Mouse (Mus musculus) myocyte (in vitro differentiated cells): ENCODE results near the gene Olfr164. TPM values are rescaled to one million over a fixed set of nuclear protein-coding genes. Genes with fewer than 3 reads are reported as not detected.

Source experiments
- H3K27me3 ChIP-seq: one replicate; pipeline ENCODE4 v1.6.1; 2011; ENCODE audit not compliant: control insufficient read depth, insufficient read depth, insufficient read length
- H3K36me3 ChIP-seq: one replicate; pipeline ENCODE4 v1.6.1; 2011; ENCODE audit not compliant: control insufficient read depth, insufficient read depth
- H3K4me2 ChIP-seq: one replicate; pipeline ENCODE4 v1.6.1; 2011; ENCODE audit warnings: low read depth, control low read depth
- H3K4me3 ChIP-seq: one replicate; pipeline ENCODE4 v1.5.1; 2011; ENCODE audit warnings: mild to moderate bottlenecking, control low read depth, moderate library complexity
- H3K79me2 ChIP-seq: one replicate; pipeline ENCODE4 v1.6.1; 2011; ENCODE audit not compliant: control insufficient read depth, insufficient read depth
- H3ac ChIP-seq: one replicate; pipeline ENCODE4 v1.6.1; 2011; ENCODE audit not compliant: control insufficient read depth, insufficient read length
- CEBPB ChIP-seq: IDR thresholded peaks from 2 replicates; pipeline ENCODE4 v1.6.1; 2011; ENCODE audit warnings: mild to moderate bottlenecking, moderate library complexity; ENCODE audit not compliant: poor library complexity, insufficient read depth, severe bottlenecking
- E2F4 ChIP-seq: IDR thresholded peaks from one replicate; pipeline ENCODE4 v1.6.1; 2011; ENCODE audit warnings: mild to moderate bottlenecking, control low read depth, moderate library complexity; ENCODE audit not compliant: insufficient read depth
- MAX ChIP-seq: IDR thresholded peaks from one replicate; pipeline ENCODE4 v1.6.1; 2011; ENCODE audit warnings: low read depth, mild to moderate bottlenecking, control low read depth
- MYOD1 ChIP-seq, 3 experiments: IDR thresholded peaks; one replicate each; pipeline ENCODE4 v1.6.1; 2011; ENCODE audit warnings: control low read depth in 2 of 3, low read depth in 2 of 3, mild to moderate bottlenecking in 2 of 3, moderate library complexity in 1 of 3; ENCODE audit not compliant: insufficient read length in 2 of 3, control insufficient read depth in 1 of 3
- MYOG ChIP-seq, 3 experiments: IDR thresholded peaks; one replicate each; pipeline ENCODE4 v1.6.1; 2011; ENCODE audit warnings: control low read depth in 2 of 3, low read depth in 2 of 3, mild to moderate bottlenecking in 2 of 3; ENCODE audit not compliant: insufficient read length in 2 of 3, control insufficient read depth in 1 of 3, insufficient read depth in 1 of 3
- POLR2A ChIP-seq: IDR thresholded peaks from one replicate; pipeline ENCODE4 v1.6.1; 2011; ENCODE audit warnings: low read depth, mild to moderate bottlenecking, control low read depth, moderate library complexity; ENCODE audit not compliant: insufficient read length
- POLR2AphosphoS2 ChIP-seq: IDR thresholded peaks from one replicate; pipeline ENCODE4 v1.6.1; 2011; ENCODE audit warnings: low read depth, control low read depth; ENCODE audit not compliant: insufficient read length
- REST ChIP-seq: IDR thresholded peaks from one replicate; pipeline ENCODE4 v1.6.1; 2011; ENCODE audit warnings: mild to moderate bottlenecking, control low read depth, moderate library complexity; ENCODE audit not compliant: insufficient read depth, insufficient read length
- SRF ChIP-seq: IDR thresholded peaks from one replicate; pipeline ENCODE4 v1.6.1; 2011; ENCODE audit warnings: low read depth; ENCODE audit not compliant: control insufficient read depth, insufficient read length
- TCF12 ChIP-seq: IDR thresholded peaks from one replicate; pipeline ENCODE4 v1.6.1; 2011; ENCODE audit warnings: mild to moderate bottlenecking, control low read depth; ENCODE audit not compliant: poor library complexity, insufficient read depth, severe bottlenecking
- TCF3 ChIP-seq: IDR thresholded peaks from one replicate; pipeline ENCODE4 v1.6.1; 2011; ENCODE audit warnings: low read depth, control low read depth; ENCODE audit not compliant: insufficient read length
- USF1 ChIP-seq: IDR thresholded peaks from one replicate; pipeline ENCODE4 v1.6.1; 2011; ENCODE audit warnings: low read depth, mild to moderate bottlenecking, control low read depth, moderate library complexity
- polyA plus RNA-seq: library from polyadenylated mRNA; unstranded; fragments of >200 nt; fragmentation: generic; extraction: Trizol; gene quantifications from one replicate; pipeline ENCODE4 v1.2.1, GENCODE M21; 2012; ENCODE audit warnings: missing spikeins

The Olfr164 gene
- polyA plus RNA-seq, result not detected

DNA sequence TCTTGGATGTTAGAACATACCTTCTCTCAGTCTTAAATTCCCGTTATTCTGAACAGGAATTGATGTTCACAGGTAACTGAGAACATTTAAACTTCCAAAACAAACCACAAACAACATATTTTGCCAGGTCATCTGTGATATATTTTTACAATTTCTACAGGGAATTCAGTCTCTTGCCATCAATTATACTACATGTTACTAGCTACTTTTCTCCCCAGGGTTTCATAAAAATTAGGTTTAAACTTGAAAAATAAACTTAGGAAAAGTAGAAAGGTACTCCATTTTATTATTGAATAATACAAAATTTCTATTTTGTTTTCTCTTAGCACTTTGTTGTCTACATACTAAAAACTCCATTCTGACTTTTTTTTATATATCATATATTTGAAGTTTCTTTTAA, at the start of gene Olfr164:
Gene Olfr164 (minus strand): TSS at position 101 of the 400 bp plus-strand sequence.
- no peak within 1 kb of the TSS for H3K4me3 ChIP-seq
- no peak within 1 kb of the TSS for H3ac ChIP-seq
- H3K79me2 ChIP-seq, result no peaks in the 10 kb centered on the region
- no peaks in the 10 kb centered on the region for H3K36me3 ChIP-seq
- H3K27me3 ChIP-seq, result no peaks in the 10 kb centered on the region
- TF ChIP-seq E2F4 (no peak), USF1 (no peak), POLR2AphosphoS2 (no peak), MAX (no peak), CEBPB (no peak), TCF3 (no peak), REST (no peak), POLR2A (no peak), SRF (no peak), MYOD1 (IDR thresholded peaks at IDR 0.05; ENCODE audit: control insufficient read depth in 1 of 3, insufficient read length in 2 of 3, low read depth in 2 of 3) (no peak), MYOG (IDR thresholded peaks at IDR 0.05; ENCODE audit: control insufficient read depth in 1 of 3, insufficient read depth in 1 of 3, insufficient read length in 2 of 3, low read depth in 2 of 3) (no peak), TCF12 (no peak)
- H3K4me2 ChIP-seq, result no peak within 1 kb of the TSS

- Histone ChIP-seq H3K27me3 (no peaks in the 10 kb centered on the region), H3K4me2 (no peak overlapping the region), H3K79me2 (no peaks in the 10 kb centered on the region), H3ac (no peak overlapping the region), H3K36me3 (no peaks in the 10 kb centered on the region), H3K4me3 (no peak overlapping the region)
- no peak for TF ChIP-seq POLR2AphosphoS2
- no peak for TF ChIP-seq USF1
- TF ChIP-seq POLR2A, result no peak
- no peak for TF ChIP-seq E2F4
- no peak for TF ChIP-seq MYOG (IDR thresholded peaks at IDR 0.05; ENCODE audit: control insufficient read depth in 1 of 3, insufficient read depth in 1 of 3, insufficient read length in 2 of 3, low read depth in 2 of 3)
- no peak for TF ChIP-seq TCF12
- no peak for TF ChIP-seq REST
- TF ChIP-seq MAX, result no peak
- TF ChIP-seq CEBPB, result no peak
- no peak for TF ChIP-seq MYOD1 (IDR thresholded peaks at IDR 0.05; ENCODE audit: control insufficient read depth in 1 of 3, insufficient read length in 2 of 3, low read depth in 2 of 3)
- TF ChIP-seq SRF, result no peak
- no peak for TF ChIP-seq TCF3
Observed at GRCm38 (mm10) chr16:19349111-19349510, 35.2 kb upstream of the Olfr164 start.

DNA sequence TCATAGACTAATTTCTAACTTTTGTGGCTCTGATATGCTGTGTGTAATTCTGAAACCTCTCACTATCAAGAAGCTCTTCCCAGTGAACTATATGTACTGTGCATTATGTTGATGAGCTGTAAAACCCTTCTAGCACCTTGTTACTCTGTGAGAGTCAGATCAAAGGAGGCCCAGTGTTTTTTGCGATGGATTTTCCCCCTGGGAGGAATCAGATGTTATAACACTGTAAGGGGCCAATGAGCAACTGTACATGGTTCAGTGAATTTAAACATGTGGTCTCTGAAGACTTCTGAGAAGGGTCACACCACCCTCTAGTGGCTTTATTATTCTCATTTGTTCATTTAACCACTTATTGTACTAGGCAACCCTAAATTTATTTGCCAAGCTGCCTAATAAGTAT, 50.6 kb downstream of the Olfr164 start:
- TF ChIP-seq TCF3 (no peak), TCF12 (no peak), POLR2A (no peak), MAX (no peak), POLR2AphosphoS2 (no peak)
- Histone ChIP-seq H3K36me3 (no peaks in the 10 kb centered on the region), H3K4me2 (no peak overlapping the region), H3K4me3 (no peak overlapping the region), H3K27me3 (no peaks in the 10 kb centered on the region), H3ac (no peak overlapping the region), H3K79me2 (no peaks in the 10 kb centered on the region)

DNA sequence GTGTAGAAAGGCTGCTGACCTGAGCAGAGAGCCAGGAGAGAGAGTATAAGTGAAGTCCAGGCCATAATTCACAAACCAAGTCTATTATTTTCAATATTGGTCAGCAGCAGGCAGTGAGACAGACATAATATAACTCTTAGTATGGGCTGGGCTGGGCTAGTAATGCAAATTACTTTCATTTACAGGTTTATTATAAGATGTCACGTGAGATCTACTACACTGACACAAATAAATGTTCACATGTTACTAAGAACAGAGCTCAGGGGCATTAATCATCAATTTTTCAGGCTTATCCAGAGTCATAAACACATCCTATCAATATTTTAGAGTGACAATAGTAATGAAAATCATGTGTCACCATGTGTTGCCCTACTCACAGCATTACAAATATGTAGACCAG, 53.1 kb downstream of the Olfr164 start:
- Histone ChIP-seq H3K4me2 (no peak overlapping the region), H3K36me3 (no peaks in the 10 kb centered on the region), H3ac (no peak overlapping the region), H3K27me3 (no peaks in the 10 kb centered on the region), H3K4me3 (no peak overlapping the region), H3K79me2 (no peaks in the 10 kb centered on the region)
- TF ChIP-seq TCF3 (no peak), POLR2AphosphoS2 (no peak), MAX (no peak), MYOD1 (IDR thresholded peaks at IDR 0.05; ENCODE audit: control insufficient read depth in 1 of 3, insufficient read length in 2 of 3, low read depth in 2 of 3) (no peak), E2F4 (no peak), REST (no peak), TCF12 (no peak), POLR2A (no peak), MYOG (IDR thresholded peaks at IDR 0.05; ENCODE audit: control insufficient read depth in 1 of 3, insufficient read depth in 1 of 3, insufficient read length in 2 of 3, low read depth in 2 of 3) (no peak), USF1 (no peak), SRF (no peak), CEBPB (no peak)

DNA sequence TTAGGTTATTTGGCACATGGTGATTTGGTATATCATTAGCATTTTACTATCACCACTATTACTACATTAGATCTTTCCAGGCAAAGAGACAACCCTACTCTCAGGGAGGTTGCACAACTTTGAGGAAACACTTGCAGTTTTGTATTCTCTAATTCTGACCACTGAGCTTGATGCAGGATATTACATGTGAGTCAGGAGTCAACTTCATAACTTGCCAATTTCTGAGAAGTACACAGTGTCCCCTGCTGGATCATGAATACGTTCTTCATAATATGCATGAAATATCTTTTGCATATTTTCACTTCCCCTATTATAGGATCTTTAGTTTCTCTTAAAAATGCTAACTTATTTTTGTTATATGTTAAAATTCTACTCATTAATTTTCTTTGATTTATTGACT, 68.0 kb downstream of the Olfr164 start:
- Histone ChIP-seq H3K4me2 (no peak overlapping the region), H3K27me3 (no peaks in the 10 kb centered on the region), H3K79me2 (no peaks in the 10 kb centered on the region), H3ac (no peak overlapping the region), H3K4me3 (no peak overlapping the region), H3K36me3 (no peaks in the 10 kb centered on the region)
- TF ChIP-seq POLR2A (no peak), POLR2AphosphoS2 (no peak), MYOG (IDR thresholded peaks at IDR 0.05; ENCODE audit: control insufficient read depth in 1 of 3, insufficient read depth in 1 of 3, insufficient read length in 2 of 3, low read depth in 2 of 3) (no peak), TCF3 (no peak), E2F4 (no peak), SRF (no peak), MYOD1 (IDR thresholded peaks at IDR 0.05; ENCODE audit: control insufficient read depth in 1 of 3, insufficient read length in 2 of 3, low read depth in 2 of 3) (no peak), CEBPB (no peak), USF1 (no peak), TCF12 (no peak), MAX (no peak), REST (no peak)
